16 mouse cellular contexts compared by ENCODE assay signal in the genomic region with DNA sequence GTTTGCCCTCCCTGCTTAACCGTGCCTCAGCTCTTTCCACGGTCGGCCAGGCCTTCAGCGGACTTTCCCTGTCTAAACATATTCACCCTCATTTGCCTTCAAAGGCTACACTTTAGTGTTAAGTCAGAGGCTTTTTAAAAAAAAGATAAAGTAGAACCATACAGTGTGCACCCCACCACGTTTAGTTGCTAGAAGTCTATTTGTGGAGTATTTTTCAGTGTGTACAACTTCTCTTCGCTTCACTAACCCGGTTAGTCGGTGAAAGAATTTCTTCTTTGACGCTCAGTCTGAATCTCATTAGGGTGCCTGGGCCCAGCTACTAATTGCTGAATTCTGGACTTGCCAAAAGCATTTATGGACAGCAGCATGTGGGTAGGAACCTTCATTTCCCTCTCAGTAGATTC. TPM values are rescaled to one million over a fixed set of nuclear protein-coding genes. Genes with fewer than 3 reads are reported as not detected.
DNase-seq lines count a peak whose midpoint lies in the region; ATAC-seq and TF ChIP-seq lines count a peak whose summit lies in the region.
"Had no signal": no experiment of that assay in that cellular context is flagged by ENCODE, and none has a peak within 500 bp of the region (broad histone marks: within the 10 kb centered on the region; RNA-seq: fewer than 3 reads in every experiment).

No protein-coding gene starts in this region.

- H3K9ac ChIP-seq in heart, adult 2 months (ENCODE audit: low read depth, low read length): no peak overlapping the region
- H3K9ac ChIP-seq in neural tube, embryonic 15.5 days (replicated peaks): no peak overlapping the region
- H3K9ac ChIP-seq in intestine, embryonic 15.5 days: no peak overlapping the region
- H3K9ac ChIP-seq: embryonic facial prominence, embryonic 13.5 days; liver, embryonic 13.5 days; midbrain, embryonic 13.5 days; neural tube, embryonic 12.5 days had no signal

- peaks cover 16% of the 10 kb centered on the region for H3K4me1 ChIP-seq in heart, adult 2 months (ENCODE audit: control insufficient read depth, insufficient read depth, low read length)
- H3K4me1 ChIP-seq in neural tube, embryonic 15.5 days: no peaks in the 10 kb centered on the region
- H3K4me1 ChIP-seq in intestine, embryonic 15.5 days (replicated peaks): no peaks in the 10 kb centered on the region
- H3K4me1 ChIP-seq: midbrain, embryonic 13.5 days; neural tube, embryonic 12.5 days had no signal

- WGBS in heart, adult 2 months: 66% methylated on average over 9 of the region's 9 CpGs
- 54% methylated on average over 9 of the region's 9 CpGs for WGBS in neural tube, embryonic 15.5 days
- 79% methylated on average over 9 of the region's 9 CpGs for WGBS in intestine, embryonic 15.5 days

- no peak for TF ChIP-seq POLR2A in heart, adult 2 months (IDR thresholded peaks at IDR 0.05; ENCODE audit: insufficient read depth, low read depth, low read length)

- H3K27ac ChIP-seq in heart, adult 2 months: peak overlapping the region; percentile 24
- H3K27ac ChIP-seq in neural tube, embryonic 15.5 days (replicated peaks): peak overlapping the region; percentile 29; the same call in 1 of the 2 replicates
- H3K27ac ChIP-seq in intestine, embryonic 15.5 days: no peak overlapping the region
- H3K27ac ChIP-seq: embryonic facial prominence, embryonic 13.5 days; liver, embryonic 13.5 days; midbrain, embryonic 13.5 days; neural tube, embryonic 12.5 days had no signal

- H3K4me3 ChIP-seq in heart, adult 2 months: no peak overlapping the region
- H3K4me3 ChIP-seq in neural tube, embryonic 15.5 days (replicated peaks): no peak overlapping the region
- H3K4me3 ChIP-seq in intestine, embryonic 15.5 days (replicated peaks): no peak overlapping the region
- H3K4me3 ChIP-seq: embryonic facial prominence, embryonic 13.5 days; liver, embryonic 13.5 days; midbrain, embryonic 13.5 days; neural tube, embryonic 12.5 days had no signal

- no peak for TF ChIP-seq EP300 in heart, adult 2 months (IDR thresholded peaks at IDR 0.05; ENCODE audit: insufficient read depth, low read depth, low read length)

- H3K36me3 ChIP-seq in heart, adult 2 months (ENCODE audit: control insufficient read depth, insufficient read depth, low read length): peaks cover 4% of the 10 kb centered on the region
- no peaks in the 10 kb centered on the region for H3K36me3 ChIP-seq in neural tube, embryonic 15.5 days
- H3K36me3 ChIP-seq in intestine, embryonic 15.5 days: no peaks in the 10 kb centered on the region
- H3K36me3 ChIP-seq: embryonic facial prominence, embryonic 13.5 days; liver, embryonic 13.5 days; midbrain, embryonic 13.5 days; neural tube, embryonic 12.5 days had no signal

- H3K9me3 ChIP-seq in neural tube, embryonic 15.5 days (replicated peaks): no peaks in the 10 kb centered on the region
- no peaks in the 10 kb centered on the region for H3K9me3 ChIP-seq in intestine, embryonic 15.5 days
- H3K9me3 ChIP-seq: embryonic facial prominence, embryonic 13.5 days; liver, embryonic 13.5 days; midbrain, embryonic 13.5 days; neural tube, embryonic 12.5 days had no signal

- no peaks in the 10 kb centered on the region for H3K27me3 ChIP-seq in heart, adult 2 months (ENCODE audit: control insufficient read depth, insufficient read depth, low read length)
- H3K27me3 ChIP-seq in neural tube, embryonic 15.5 days (replicated peaks): no peaks in the 10 kb centered on the region
- no peaks in the 10 kb centered on the region for H3K27me3 ChIP-seq in intestine, embryonic 15.5 days (replicated peaks)
- H3K27me3 ChIP-seq: embryonic facial prominence, embryonic 13.5 days; midbrain, embryonic 13.5 days; neural tube, embryonic 12.5 days had no signal

- H3K4me2 ChIP-seq in neural tube, embryonic 15.5 days: no peak overlapping the region
- H3K4me2 ChIP-seq in intestine, embryonic 15.5 days (replicated peaks): no peak overlapping the region
- H3K4me2 ChIP-seq: embryonic facial prominence, embryonic 13.5 days; heart, embryonic 11.5 days; liver, embryonic 13.5 days; midbrain, embryonic 13.5 days; neural tube, embryonic 12.5 days had no signal

- no peak for DNase-seq in heart, adult 2 months
- DNase-seq in heart, adult 9 months (ENCODE audit: low spot score in 2 of 2): no peak
- DNase-seq in neural tube, embryonic 10.5 days (ENCODE audit: extremely low spot score, low spot score): no peak
- DNase-seq in forelimb bud, embryonic 11.5 days (ENCODE audit: low read depth, low spot score): peak; percentile 21
- no peak for DNase-seq in right cerebral cortex, postnatal 36 days (ENCODE audit: low spot score in 2 of 2)
- DNase-seq in testis, postnatal 14 days (ENCODE audit: low spot score): no peak
- DNase-seq: cerebellum, adult 9-10 months; liver, embryonic 13.5 days; lung, postnatal 14 days; right cerebral cortex, adult 18-20 months had no signal

- TF ChIP-seq CTCF in heart, adult 2 months (IDR thresholded peaks at IDR 0.05): no peak

- intact Hi-C loops in heart, adult 2 months (cut with DNase I): loop anchor here (5.0 kb wide), 1 partner anchor 83 kb away; no protein-coding TSS in a partner anchor

- no peaks in the 10 kb centered on the region for H3K79me2 ChIP-seq in heart, adult 2 months (replicated peaks; ENCODE audit: control insufficient read depth, insufficient read depth, low read length)

- no peak for ATAC-seq in neural tube, embryonic 15.5 days (ENCODE audit: low FRiP score)
- no peak for ATAC-seq in intestine, embryonic 15.5 days
- ATAC-seq: midbrain, embryonic 13.5 days had no signal

RNA-seq across cellular contexts. Expression of a gene that starts 8.8 kb away (rescaled TPM):
- 100 to 1,000 TPM in 1 of 2 experiments, 10 to 100 TPM in 1; 88.7 to 102 TPM for total RNA-seq in heart, adult 2 months (2021)
- 146 and 188 TPM in 2 replicates for polyA plus RNA-seq in heart, adult 2 months (2012; rRNA removed)
- polyA plus RNA-seq in neural tube, embryonic 15.5 days (2015; fragmentation: Nextera tagmentation; extraction: Ambion mirVana): 72.1 and 74.7 TPM in 2 replicates
- 71.6 and 75.9 TPM in 2 replicates for polyA plus RNA-seq in intestine, embryonic 15.5 days (2015; fragmentation: Nextera tagmentation; extraction: Ambion mirVana)
